Mouse (Mus musculus) lung, embryonic 15.5 days (tissue): ENCODE measurements around the gene Snx20. TPM values are rescaled to one million over a fixed set of nuclear protein-coding genes. Genes with fewer than 3 reads are reported as not detected.
A peak's percentile ranks its signal among the peaks of the same experiment; 100 is the strongest.

Experiments
- ATAC-seq: fragments of 200-750 bp; cut with Nextera tagmentation; 2 replicates; pipeline ENCODE4 v1.8.0; 2017; ENCODE audit warnings: moderate number of reproducible peaks, borderline replicate concordance; ENCODE audit not compliant: low FRiP score, low TSS enrichment; ENCODE audit errors: extremely low read depth
- H3K27ac ChIP-seq: fragments of 300-500 bp; sonication (generic); 2 replicates; pipeline ENCODE4 v1.5.1; 2015; ENCODE audit warnings: moderate library complexity, mild to moderate bottlenecking, inconsistent platforms
- H3K27me3 ChIP-seq: fragments of 300-500 bp; sonication (generic); 2 replicates; pipeline ENCODE4 v1.6.1; 2015; ENCODE audit warnings: inconsistent platforms
- H3K36me3 ChIP-seq: fragments of 300-500 bp; sonication (generic); 2 replicates; pipeline ENCODE4 v1.6.1; 2015; ENCODE audit warnings: inconsistent platforms
- H3K4me1 ChIP-seq: fragments of 300-500 bp; sonication (generic); 2 replicates; pipeline ENCODE4 v1.6.1; 2015; ENCODE audit warnings: inconsistent platforms
- H3K4me2 ChIP-seq: fragments of 300-500 bp; sonication (generic); 2 replicates; pipeline ENCODE4 v1.6.1; 2015; ENCODE audit warnings: inconsistent platforms, mild to moderate bottlenecking, moderate library complexity
- H3K4me3 ChIP-seq: fragments of 300-500 bp; sonication (generic); 2 replicates; pipeline ENCODE4 v1.5.1; 2015; ENCODE audit warnings: mild to moderate bottlenecking, inconsistent platforms
- H3K9ac ChIP-seq: fragments of 300-500 bp; sonication (generic); 2 replicates; pipeline ENCODE4 v1.6.1; 2015; ENCODE audit warnings: inconsistent platforms
- H3K9me3 ChIP-seq: fragments of 300-500 bp; sonication (generic); 2 replicates; pipeline ENCODE4 v1.6.1; 2016; ENCODE audit warnings: inconsistent platforms
- WGBS: fragments of 180-500 bp; shearing (Covaris S2); methylation state at CpG from one replicate; pipeline ENCODE4 v1.1.7; 2015; 5-methylcytosine and 5-hydroxymethylcytosine counted together
- polyA plus RNA-seq: library from polyadenylated mRNA; unstranded; fragments of >200 nt; fragmentation: Nextera tagmentation; extraction: Ambion mirVana; gene quantifications from 2 replicates; pipeline ENCODE4 v1.2.1, GENCODE M21; 2015

The Snx20 gene
- polyA plus RNA-seq, 1 experiment from 2014 or later = 2.3 TPM

DNA sequence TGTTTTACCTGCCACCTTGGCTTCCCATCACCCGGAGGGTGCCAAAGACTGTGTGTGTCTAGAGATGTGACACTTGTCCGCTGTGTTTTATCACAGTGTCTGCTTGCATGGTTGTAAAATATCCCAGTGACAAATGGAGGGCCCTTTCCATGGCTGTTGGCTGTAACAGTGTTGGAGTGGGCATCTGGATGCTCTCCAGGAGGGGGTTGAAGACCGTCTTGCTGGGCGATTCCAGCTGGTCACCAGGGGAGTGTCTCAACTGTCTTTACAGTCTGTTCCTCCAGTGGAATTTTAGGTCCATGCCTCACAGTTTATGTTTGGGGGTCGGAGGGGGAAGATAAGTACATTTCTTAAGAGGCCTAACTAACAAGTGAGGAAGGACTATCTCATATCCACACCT lies 15.0 kb downstream of the Snx20 start:
- no peak for ATAC-seq
- peaks cover 11% of the 10 kb centered on the region for H3K27me3 ChIP-seq
- H3K9ac ChIP-seq = no peak overlapping the region
- no peak overlapping the region for H3K4me2 ChIP-seq
- peaks cover 6% of the 10 kb centered on the region; the same call in 1 of the 2 replicates for H3K4me1 ChIP-seq
- no peak overlapping the region for H3K27ac ChIP-seq
- H3K4me3 ChIP-seq = no peak overlapping the region
- H3K9me3 ChIP-seq = no peaks in the 10 kb centered on the region
- no peaks in the 10 kb centered on the region for H3K36me3 ChIP-seq
- WGBS = 45% methylated on average over 5 of the region's 5 CpGs

DNA sequence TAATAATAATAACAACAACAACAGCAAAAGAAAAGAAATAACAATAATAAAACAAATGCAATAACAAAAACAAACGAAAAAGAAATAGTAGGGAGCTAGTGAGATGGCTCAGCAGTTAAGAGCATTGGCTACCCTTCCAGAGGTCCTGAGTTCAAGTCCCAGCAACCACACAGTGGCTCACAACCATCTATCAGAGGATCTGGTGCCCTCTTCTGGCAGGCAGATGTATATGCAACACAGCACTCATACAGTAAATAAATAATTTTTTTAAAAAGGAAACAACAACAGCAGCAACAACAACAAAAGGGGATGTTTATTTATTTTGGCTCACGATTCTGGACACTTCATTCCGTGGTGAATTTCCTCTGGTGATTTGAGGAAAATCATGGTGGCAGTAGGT lies 16.4 kb downstream of the Snx20 start:
- ATAC-seq = no peak
- WGBS = 63% methylated on average over 3 of the region's 3 CpGs

DNA sequence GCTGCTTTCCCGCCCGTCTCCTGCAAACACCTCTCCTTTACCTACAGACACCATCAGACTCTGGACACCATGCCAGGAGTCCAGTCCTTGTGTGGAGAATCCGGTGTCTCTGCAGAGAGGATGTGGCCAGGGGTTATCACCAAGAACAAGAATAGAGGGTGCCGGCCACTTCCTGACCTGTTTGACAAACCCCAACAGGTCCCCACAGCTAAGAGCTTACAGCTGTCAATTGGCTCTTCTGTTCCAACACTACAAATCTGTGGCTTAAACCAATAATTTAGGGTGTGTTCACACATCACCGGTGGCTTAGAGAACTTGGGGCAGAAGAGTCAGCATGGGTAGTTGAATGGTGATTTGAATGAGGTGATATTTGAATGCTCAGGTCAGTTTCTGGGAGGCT lies 17.3 kb downstream of the Snx20 start:
- H3K9ac ChIP-seq = no peak overlapping the region

More for the DNA sequence above, 16.4 kb downstream of the Snx20 start:
- Histone ChIP-seq H3K4me1 (peaks cover 6% of the 10 kb centered on the region; the same call in 1 of the 2 replicates), H3K9me3 (no peaks in the 10 kb centered on the region), H3K9ac (no peak overlapping the region), H3K36me3 (no peaks in the 10 kb centered on the region), H3K27ac (no peak overlapping the region), H3K27me3 (peaks cover 6% of the 10 kb centered on the region; the same call in 1 of the 2 replicates), H3K4me2 (no peak overlapping the region), H3K4me3 (no peak overlapping the region)

DNA sequence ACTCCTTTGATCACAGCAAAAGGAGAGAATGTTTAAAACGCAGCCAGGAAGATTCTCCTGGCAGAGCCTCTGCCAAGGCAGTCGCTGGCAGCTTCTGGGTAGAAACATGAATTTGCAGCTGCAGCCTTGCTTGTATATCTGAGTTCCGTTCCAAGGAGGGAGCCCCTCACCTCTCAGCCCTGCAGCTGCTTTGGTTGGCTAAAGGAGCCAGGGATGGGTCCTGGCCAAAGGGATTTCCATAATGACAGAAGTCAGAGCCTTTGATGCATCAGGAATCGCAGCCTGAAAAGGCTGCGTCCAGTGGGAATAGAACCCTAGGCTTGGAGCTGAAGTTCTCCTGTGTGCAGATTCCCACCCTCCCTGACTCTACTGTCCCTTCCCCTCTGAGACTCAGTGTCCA lies 20.9 kb downstream of the Snx20 start:
- H3K27me3 ChIP-seq = no peaks in the 10 kb centered on the region
- 41% methylated on average over 5 of the region's 5 CpGs for WGBS

More for the DNA sequence above, 17.3 kb downstream of the Snx20 start:
- Histone ChIP-seq H3K4me1 (peaks cover 6% of the 10 kb centered on the region; the same call in 1 of the 2 replicates), H3K9me3 (no peaks in the 10 kb centered on the region), H3K27ac (no peak overlapping the region), H3K36me3 (no peaks in the 10 kb centered on the region), H3K4me2 (no peak overlapping the region), H3K27me3 (peaks cover 6% of the 10 kb centered on the region; the same call in 1 of the 2 replicates), H3K4me3 (no peak overlapping the region)
- WGBS = 33% methylated on average over 5 of the region's 5 CpGs
- no peak for ATAC-seq

DNA sequence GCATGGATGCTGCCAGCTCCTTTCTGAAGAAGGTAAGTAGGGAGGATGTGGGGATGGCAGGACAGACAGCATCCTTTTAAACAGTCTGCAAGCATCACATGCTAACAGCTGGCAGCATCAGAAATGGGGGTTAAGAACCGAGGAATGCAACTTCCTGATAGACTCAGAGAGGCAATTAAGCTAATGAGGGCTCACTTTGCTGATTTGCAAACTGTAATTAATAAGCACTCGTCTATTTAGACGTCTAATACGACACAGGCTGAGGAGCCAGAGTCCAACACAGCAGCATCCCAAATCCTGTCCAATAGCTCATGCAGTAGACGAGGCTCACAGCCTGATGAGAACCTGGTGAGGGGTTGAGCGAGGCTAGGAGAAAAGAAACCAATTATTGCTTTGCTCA lies 25.7 kb downstream of the Snx20 start:
- H3K27me3 ChIP-seq = no peaks in the 10 kb centered on the region
- ATAC-seq = no peak
- peaks cover 7% of the 10 kb centered on the region for H3K4me1 ChIP-seq
- H3K36me3 ChIP-seq = no peaks in the 10 kb centered on the region
- H3K9me3 ChIP-seq = no peaks in the 10 kb centered on the region
- no peak overlapping the region for H3K27ac ChIP-seq
- H3K4me2 ChIP-seq = no peak overlapping the region
- no peak overlapping the region for H3K4me3 ChIP-seq
- WGBS = 69% methylated on average over 6 of the region's 6 CpGs
- H3K9ac ChIP-seq = no peak overlapping the region

More for the DNA sequence above, 20.9 kb downstream of the Snx20 start:
- Histone ChIP-seq H3K27ac (no peak overlapping the region), H3K4me2 (no peak overlapping the region), H3K36me3 (no peaks in the 10 kb centered on the region), H3K4me3 (no peak overlapping the region), H3K9ac (no peak overlapping the region), H3K9me3 (no peaks in the 10 kb centered on the region), H3K4me1 (no peaks in the 10 kb centered on the region)
- ATAC-seq = no peak

DNA sequence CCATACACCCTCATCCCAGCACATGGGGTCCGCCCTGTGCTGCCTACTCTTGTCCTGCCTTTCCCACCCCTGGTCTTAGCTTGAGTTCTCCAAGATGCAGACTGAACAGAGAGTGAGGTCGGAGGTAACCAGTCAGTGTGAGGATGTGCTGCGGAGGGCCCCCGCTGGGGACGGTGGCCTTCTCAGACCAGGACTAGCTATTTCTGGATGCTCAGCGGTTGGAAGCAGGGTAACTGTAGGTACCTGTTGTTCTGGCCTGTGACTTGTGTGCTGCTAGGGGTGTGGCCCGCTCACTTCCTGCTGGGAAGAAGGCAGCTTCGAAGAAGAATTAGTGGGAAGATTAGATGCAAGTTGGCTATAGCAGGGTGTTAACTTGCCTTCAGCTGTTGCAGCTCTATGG lies 26.9 kb downstream of the Snx20 start:
- ATAC-seq = no peak
- WGBS = 79% methylated on average over 8 of the region's 8 CpGs

DNA sequence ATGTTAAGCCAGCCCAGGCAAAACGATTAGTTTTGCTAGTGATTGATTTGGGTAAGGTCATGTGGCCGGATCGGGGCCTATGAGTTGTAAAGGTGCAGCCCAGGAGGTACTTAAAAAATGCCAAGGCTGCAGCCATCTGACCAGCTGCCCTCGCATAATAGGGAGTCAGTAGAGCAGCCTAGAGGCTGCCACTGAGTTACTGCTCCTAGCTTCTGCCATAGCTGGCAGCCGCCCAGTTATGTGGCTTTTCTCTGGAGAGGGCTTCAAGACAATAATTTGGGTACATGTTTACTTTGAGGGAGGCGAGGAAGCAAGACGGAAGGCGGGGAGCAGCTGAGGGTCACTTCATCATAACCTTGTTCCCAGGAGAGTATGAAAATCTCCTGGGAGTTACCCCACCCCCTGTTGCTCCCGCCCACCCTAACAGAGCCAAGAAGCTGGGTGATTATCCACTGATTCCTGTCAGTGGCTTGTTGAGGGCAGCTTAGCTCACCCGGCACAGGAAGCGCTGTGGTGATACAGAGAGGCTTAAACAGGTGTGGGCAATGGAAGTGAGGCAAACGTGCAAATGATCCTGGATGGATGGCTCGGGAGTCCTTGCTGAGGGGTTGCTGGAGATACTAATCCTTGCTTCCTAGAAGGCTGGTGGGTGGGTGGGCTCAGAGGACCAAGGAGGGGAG lies 30.4 kb downstream of the Snx20 start:
- 22% methylated on average over 13 of the region's 13 CpGs for WGBS
- 0 out of 2 replicates have a peak, but pooled peaks have one; percentile 15 for ATAC-seq
- no peaks in the 10 kb centered on the region for H3K27me3 ChIP-seq
- peaks cover 29% of the 10 kb centered on the region for H3K4me1 ChIP-seq
- H3K27ac ChIP-seq = peak overlapping the region; percentile 89; the same call in 1 of the 2 replicates
- no peak overlapping the region for H3K4me3 ChIP-seq
- H3K9me3 ChIP-seq = 0 out of 2 replicates have a peak, but pooled peaks cover 3% of the 10 kb centered on the region
- no peak overlapping the region for H3K4me2 ChIP-seq
- no peaks in the 10 kb centered on the region for H3K36me3 ChIP-seq
- H3K9ac ChIP-seq = no peak overlapping the region

More for the DNA sequence above, 26.9 kb downstream of the Snx20 start:
- Histone ChIP-seq H3K4me3 (no peak overlapping the region), H3K27ac (no peak overlapping the region), H3K9me3 (no peaks in the 10 kb centered on the region), H3K4me2 (no peak overlapping the region), H3K9ac (no peak overlapping the region), H3K27me3 (no peaks in the 10 kb centered on the region), H3K36me3 (no peaks in the 10 kb centered on the region), H3K4me1 (peaks cover 19% of the 10 kb centered on the region)

DNA sequence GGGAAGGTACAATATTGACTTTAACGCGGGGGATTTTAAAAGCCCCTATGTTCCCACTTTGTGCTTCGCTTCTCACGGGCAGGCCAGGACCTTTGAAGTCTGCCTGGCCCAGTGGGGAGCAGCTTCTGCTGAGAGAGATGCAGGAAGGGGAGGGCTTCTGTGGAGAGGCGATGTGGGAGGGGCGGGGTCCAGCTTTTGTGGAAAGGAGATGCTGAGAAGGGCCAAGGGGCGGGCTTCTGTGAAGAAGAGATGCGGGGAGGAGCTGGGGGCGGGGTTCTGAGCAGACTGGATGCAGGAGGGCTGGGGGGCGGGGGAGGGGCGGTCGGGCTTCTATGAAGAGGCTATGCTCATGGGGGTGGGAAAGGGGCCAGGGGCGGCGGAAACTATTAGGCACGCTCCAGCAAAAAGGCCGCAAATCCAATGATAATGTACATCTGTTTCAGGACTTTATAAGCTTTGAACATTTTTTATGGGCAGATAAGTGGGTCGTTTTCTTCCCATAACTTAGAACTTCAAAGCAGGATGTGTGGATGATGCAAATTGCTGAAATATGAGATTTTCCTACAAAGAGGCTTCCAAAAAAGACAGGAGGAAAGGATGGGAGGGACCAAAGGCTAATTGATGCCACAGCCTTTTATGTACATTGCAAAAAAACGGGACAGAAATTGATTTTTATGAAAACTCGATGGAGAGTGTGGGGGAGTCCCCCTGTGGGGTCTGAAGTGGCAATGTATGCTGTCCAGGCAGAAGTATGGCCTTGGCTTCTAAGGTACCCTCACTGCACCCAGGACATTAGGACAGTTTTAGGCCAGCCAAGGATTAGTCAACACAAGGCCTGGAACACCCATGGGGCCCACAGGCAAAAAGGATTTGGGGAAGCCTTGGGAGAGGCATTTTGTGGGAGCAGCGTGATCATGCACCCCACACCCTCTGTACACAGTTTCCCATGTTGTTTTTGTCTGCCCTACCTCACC lies 31.6 kb downstream of the Snx20 start:
- Histone ChIP-seq H3K36me3 (no peaks in the 10 kb centered on the region), H3K4me3 (peak overlapping the region; percentile 18; the same call in 1 of the 2 replicates), H3K27me3 (no peaks in the 10 kb centered on the region), H3K9me3 (0 out of 2 replicates have a peak, but pooled peaks cover 3% of the 10 kb centered on the region), H3K9ac (no peak overlapping the region), H3K4me2 (peak overlapping the region; percentile 54), H3K4me1 (peaks cover 29% of the 10 kb centered on the region), H3K27ac (peak overlapping the region; percentile 89)
- peak; percentile 89 for ATAC-seq
- 5% methylated on average over 18 of the region's 20 CpGs for WGBS

DNA sequence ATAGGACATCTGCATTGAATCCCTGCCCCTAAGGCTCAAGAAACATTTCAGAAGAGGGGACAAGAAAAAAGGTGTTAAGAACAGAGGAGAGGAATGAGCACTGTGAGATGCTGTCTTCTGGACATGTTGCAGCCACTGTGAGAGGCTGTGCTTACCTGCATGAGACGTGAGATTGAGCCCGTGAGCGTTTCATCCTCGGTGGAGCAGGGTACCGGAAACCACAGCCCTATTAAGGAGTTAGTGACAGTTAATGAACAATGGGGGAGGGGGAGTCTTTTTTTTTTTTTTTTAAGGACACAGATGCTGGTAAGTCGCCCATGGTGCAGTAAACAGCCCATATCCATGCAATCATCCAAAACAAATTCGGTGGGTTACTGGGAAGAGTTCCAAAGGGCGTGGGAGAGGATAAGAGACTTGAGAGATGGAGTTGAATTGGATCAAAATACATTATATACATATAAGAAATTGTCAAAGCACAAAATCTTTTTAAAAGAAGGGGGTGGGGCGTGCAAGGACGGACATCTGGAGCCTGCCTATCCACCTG lies 32.4 kb downstream of the Snx20 start:
- Histone ChIP-seq H3K4me3 (peak overlapping the region; percentile 18; the same call in 1 of the 2 replicates), H3K27ac (peak overlapping the region; percentile 86), H3K9me3 (0 out of 2 replicates have a peak, but pooled peaks cover 3% of the 10 kb centered on the region), H3K4me2 (peak overlapping the region; percentile 54), H3K27me3 (no peaks in the 10 kb centered on the region), H3K9ac (no peak overlapping the region), H3K36me3 (no peaks in the 10 kb centered on the region), H3K4me1 (peaks cover 35% of the 10 kb centered on the region)
- 13% methylated on average over 10 of the region's 10 CpGs for WGBS
- no peak; the same call in 1 of the 2 replicates for ATAC-seq

DNA sequence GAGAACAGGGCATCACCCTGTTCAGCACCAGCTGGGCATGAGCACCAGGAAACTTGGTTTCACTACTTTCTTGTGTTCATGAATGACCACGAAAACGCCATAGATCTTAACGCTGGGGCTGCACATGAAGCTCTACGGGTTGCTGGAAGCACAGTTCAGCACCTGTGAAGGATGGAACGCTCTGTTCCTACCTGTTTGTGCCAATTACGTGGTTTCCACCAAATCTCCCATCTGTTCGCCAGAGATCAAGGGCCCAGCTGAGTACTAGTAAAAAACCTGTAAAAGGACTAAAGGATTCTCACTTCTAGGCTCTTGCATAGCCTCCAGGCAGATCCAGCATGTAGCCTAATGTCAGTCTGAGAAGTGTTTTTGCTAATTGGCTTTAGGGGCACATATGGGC lies 36.4 kb downstream of the Snx20 start:
- ATAC-seq = no peak
- no peaks in the 10 kb centered on the region for H3K36me3 ChIP-seq
- no peak overlapping the region for H3K27ac ChIP-seq
- no peak overlapping the region for H3K4me2 ChIP-seq
- 80% methylated on average over 7 of the region's 7 CpGs for WGBS
- H3K27me3 ChIP-seq = no peaks in the 10 kb centered on the region
- H3K9me3 ChIP-seq = 0 out of 2 replicates have a peak, but pooled peaks cover 3% of the 10 kb centered on the region
- no peak overlapping the region for H3K9ac ChIP-seq
- peaks cover 21% of the 10 kb centered on the region for H3K4me1 ChIP-seq
- no peak overlapping the region for H3K4me3 ChIP-seq

DNA sequence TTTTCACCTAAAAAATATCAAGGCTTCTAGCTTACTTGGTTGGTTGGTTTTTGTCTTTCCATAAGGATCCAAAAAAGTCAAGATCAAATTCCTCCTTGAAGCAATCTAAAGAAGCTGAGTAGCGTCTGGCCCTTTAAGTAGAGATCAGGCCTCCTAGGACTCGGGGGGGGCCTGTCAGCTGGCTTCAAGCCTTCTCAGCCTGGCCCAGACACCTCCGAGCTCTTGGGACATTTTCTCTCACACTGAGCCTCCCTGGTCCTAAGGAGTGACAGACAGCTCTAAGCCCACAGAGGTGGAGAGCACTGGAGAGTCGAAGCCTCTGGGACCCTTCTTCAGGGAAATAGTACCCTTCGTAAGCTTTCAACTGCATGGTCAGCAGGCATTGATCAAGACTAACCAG lies 37.4 kb downstream of the Snx20 start:
- no peak for ATAC-seq
- WGBS = 44% methylated on average over 5 of the region's 5 CpGs
- Histone ChIP-seq H3K36me3 (no peaks in the 10 kb centered on the region), H3K27me3 (no peaks in the 10 kb centered on the region), H3K4me2 (no peak overlapping the region), H3K4me3 (no peak overlapping the region), H3K27ac (no peak overlapping the region), H3K4me1 (peaks cover 12% of the 10 kb centered on the region; the same call in 1 of the 2 replicates), H3K9ac (no peak overlapping the region), H3K9me3 (0 out of 2 replicates have a peak, but pooled peaks cover 3% of the 10 kb centered on the region)
